Mouse (Mus musculus) cerebellum, adult 11 months (tissue): Measurements from ENCODE around the gene Mbnl2.

Experiments used
- DNase-seq: peaks from one replicate; pipeline ENCODE4 v3.0.0; 2022

The Mbnl2 gene

DNA sequence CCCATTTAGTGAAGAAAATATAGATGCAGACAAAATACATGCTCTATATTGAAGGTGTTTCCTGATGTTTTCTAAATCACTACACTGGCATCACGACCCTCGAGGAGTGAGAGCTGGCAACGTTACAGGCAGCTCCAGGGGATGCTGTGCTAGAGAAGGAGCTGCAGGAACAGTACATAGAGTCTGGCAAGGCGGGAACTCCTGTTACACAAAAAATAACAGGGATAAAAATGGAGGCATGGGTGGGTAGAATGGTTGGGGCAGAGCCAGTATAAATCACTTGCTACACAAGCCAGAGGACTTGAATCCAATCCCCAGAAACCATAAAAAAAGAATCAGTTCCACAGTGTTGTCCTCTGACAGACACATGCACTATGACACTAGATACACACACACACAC lies 165.8 kb downstream of the Mbnl2 start:
- DNase-seq: no peak

DNA sequence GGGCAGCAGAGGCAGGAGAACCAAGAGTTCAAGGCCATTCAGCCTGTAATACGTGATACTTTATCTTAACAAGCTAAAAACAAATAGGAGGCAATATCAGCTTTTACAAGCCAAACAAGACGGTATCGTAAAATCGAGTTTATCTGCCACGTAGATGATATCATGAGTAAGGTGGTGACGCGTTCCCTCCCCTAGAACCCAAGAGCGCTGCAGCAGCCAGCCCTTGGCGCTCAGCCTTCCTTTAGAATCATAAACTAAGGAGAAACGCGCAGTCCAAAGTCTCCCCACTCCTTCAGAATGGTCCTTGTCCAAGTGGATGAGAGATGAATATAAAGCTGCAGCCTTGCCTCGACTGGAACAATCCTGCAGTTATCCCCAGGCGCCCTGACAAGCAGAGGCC lies 166.4 kb downstream of the Mbnl2 start:
- no peak for DNase-seq

DNA sequence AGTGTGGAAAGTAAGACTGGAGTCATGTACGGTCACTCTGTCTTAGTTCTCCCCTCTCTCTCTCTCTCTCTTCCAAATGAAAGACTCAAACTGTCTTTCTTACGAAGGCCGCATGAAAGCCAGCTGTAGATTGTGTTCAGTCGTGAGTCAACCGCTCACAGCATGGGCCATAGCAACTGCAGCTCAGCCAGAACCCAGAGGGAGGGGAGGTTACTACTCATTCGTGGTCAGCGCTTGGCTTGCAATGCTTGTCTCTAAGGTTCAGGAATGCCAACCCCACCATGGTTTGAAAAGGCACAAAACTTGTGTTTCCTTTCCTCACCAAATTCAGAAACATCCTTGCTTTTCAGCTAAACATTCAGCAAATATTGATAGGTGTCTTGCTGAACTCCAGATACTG lies 178.8 kb downstream of the Mbnl2 start:
- DNase-seq: no peak

DNA sequence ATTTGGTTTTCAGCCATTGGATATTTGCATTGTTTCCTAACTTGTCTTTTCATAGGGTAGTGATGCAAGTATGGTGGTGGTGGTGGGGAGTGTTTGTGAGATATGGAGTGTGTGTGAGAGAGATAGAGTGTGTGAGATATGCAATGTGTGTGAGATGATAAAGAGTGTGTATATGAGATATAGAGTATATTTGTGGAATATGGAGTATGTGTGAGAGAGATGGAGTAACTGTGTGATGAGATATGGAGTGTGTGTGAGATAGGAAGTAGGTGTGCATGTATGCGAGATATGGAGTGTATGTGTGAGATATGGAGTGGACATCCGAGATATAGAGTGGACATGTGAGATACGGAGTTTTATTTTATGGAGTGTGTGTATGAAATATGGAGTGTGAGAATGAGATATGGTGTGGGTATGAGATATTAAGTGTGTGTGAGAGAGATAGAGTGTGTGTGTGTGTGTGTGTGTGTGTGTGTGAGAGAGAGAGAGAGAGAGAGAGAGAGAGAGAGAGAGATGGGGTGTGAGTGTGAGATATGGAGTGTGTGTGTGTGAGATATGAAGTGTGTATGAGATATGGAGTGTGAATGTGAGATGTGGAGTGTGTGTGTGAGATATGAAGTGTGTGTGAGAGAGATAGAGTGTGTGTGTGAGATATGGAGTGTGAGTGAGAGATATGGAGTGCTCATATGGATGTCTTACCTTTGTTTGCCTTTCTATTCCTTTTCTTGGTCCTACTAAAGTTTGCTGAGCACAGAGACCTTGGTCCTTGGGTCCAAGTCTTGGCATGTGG lies 188.7 kb downstream of the Mbnl2 start:
- no peak for DNase-seq

DNA sequence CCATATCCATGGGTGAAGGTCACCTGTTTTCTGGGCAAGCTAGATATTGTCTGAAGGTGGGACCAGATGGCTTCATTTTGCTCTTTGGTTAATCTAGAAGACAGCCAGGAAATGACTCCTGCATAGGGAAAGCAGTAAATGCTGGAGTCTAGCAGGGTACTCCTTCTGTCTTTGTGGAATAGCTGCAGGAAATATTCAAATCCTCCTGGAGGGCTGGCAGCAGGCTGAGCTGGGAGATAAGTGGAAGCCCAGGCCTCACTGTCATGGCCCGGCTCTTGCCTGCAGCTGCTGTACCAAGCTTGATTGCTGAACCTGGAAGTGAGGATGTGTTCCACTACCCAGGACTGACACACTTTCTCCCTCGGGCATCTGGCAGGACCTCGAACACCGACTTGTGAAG lies 191.3 kb downstream of the Mbnl2 start:
- DNase-seq: no peak

DNA sequence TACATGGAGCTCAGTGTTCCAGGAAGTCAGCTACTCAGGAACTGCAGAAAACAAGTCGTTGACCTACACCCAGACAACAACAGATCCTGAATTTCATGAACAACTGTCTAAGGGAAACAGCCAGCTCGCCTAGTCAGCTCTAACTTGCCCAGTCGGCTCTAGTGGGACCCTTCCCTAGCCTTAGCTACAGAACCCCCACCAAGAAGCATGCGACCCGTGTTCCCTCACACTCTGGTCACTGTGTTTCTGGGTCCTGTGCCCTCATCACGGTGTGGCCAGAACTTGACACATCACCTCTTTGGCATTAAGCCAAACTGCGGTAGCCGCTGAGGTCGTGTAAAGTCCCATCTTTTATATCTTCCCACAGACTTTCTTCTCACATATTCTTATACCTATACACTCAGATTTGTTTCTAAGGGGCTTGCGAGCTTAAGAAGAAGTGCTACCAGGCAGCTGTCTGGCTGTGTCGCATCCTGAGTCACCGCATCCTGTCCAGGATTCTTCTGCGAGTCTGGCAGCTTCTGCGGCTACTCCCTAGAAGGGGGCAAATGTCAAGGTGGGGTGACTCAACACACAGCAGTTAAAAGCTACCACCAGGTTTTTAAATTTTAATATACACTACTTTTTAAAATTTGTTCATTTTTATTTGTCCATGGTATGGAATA lies 193.8 kb downstream of the Mbnl2 start:
- no peak for DNase-seq

DNA sequence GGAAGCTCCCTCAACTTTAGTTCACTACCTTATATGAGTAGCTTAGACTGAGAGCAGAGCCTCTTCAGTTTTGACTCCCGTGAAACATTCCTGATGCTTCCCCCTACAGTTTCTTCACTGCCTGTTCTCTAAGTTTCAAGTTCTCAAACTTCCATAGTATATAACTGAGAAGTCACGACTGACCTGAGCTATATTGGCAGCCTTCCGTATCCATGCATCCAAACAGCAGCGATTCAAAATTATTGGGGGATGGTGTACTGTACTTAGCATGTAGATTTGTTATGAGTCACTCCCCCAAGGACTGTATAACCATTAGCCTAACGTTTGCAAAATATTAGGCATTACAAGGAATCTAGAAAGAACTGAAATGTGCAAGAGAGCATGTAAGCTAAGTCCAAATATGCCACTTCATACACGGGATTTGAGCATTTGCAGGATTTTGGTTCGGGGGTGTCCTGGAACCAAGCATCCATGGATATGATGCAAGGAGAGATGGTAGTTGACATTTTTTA lies 200.8 kb downstream of the Mbnl2 start:
- no peak for DNase-seq

DNA sequence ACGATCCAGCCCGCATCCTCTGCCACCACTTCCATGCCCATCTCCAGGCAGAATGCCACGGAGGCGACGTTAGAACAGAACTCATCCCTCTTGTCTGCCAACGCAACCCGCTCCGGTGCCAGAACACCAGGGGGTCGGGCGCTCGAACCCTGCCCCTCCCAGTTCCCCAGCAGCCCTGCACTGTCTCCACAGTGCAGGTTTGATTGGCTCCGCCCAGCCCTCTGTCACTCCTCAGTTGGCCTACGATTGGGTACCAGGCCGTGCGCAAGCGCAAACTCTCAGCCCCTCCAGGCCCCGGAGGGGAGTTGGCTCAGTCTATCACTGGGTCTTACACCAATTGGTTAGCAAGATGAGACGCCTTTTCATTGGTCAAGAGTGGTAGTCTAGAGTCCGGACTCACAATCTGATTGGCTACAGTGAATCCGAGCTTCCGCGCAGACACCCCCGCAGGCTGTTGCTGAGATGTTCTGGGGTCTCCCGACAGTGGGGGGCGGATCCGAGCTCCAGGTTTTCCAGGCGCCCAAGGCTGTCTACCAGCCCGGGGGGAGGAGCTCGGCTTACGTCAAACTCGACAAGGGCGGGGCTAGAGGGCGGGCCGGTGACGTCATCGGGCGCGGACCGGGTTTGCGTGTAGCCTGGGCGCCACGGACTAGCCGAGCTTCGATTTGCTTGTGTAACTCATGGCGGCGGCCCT lies 202.0 kb downstream of the Mbnl2 start:
- peak; percentile 99 for DNase-seq

DNA sequence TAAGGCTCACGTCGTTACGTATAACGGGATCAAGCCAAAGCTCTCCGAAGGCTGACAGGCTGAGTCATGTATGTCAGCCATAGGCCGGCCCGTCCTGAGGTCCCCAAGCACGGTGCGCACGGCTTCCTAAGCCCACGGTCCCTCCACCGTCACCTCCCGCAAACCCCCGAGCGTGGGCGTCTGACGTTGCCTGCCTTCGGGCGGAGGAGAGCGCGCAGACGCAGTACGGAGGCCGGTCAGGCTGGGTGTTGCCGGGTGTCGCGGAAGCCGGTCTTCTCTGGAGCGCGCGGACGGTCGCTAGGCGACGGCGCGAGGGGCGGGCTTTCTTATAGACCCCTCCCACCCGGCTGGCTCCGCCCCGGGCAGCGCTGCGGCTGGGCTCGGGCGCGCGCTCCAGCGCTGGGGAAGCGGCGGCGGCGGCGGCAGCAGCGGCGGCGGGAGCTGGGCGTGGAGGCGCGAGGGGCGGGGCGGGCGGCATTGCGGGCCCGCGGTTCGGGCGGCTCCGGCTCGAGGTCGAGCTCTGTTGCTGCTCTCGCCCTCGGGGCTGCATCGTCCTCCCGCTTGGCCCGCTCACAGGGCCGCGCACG lies 202.6 kb downstream of the Mbnl2 start, which contains the start of gene Rap2a:
Rap2a (plus strand) TSS at position 463 of the 587 bp plus-strand sequence.
- DNase-seq: peak; percentile 98

DNA sequence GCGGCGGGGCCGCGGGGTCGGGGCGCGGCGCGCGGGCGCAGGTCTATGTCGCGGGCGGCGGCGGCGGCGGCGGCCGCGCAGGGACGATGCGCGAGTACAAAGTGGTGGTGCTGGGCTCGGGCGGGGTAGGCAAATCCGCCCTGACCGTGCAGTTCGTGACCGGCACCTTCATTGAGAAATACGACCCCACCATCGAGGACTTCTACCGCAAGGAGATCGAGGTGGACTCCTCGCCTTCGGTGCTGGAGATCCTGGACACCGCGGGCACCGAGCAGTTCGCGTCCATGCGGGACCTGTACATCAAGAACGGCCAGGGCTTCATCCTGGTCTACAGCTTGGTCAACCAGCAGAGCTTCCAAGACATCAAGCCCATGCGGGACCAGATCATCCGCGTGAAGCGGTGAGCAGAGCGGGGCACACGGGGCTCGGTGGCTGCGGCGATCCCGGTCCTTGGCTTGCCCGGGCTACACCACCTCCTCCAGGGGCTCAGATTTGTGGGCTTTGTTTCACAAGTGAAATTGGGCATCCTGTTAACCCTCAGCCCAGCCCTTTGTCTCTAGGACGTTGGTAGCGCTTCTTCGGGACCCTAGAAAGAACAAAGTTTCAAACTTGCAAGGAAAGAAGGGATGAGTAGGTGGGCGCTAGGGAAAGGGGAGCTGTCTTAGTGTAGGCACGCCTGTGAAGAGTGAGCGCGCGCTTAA lies 203.3 kb downstream of the Mbnl2 start:
- no peak for DNase-seq

DNA sequence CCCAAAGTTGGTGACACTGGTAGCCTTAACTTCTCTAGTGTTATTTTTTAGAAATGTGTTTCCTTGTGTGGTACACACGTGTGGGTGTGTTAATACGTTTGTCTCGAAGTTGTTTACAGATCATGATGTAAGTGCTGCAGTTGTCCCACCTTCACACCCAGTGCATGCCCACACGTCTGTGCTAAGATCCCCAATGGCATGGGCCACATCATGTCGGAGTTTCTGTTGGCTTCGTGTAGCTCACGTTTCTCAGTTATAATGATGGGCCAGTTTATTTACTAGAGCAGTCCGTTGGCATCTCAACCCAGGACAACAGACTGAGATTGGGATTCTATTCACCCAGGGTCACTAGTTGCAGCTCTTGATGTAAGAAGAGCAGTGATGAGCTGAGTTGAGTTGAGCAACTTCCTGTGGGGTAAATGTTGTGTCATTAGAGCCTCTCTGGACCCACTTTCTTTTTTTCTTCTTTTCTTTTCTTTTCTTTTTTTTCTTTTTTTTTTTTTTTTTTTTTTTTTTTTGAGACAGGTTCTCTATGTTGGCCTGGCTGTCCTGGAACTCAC lies 205.0 kb downstream of the Mbnl2 start:
- DNase-seq: no peak

DNA sequence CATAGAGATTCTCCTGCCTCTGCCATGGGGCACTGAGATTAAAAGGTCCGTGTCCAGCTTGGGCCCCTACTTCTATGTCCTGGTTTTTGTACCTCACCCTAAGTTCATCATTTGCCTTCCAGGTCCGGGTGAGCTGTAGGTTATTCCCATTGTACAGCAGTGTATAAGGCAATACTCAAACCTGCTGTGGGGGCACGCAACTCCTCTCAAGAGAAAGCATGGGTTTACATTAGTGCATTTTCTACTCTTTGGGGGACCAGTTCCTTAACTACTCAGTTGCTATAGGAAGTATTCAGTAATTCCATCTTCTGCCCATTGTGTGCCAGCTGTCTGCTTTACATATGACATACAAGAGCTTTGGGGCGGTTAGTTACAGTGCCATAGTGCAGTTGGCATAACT lies 205.5 kb downstream of the Mbnl2 start:
- no peak for DNase-seq
